Mouse (Mus musculus): ENCODE results near the gene Nucks1.
A peak's percentile ranks its signal among the peaks of the same experiment; 100 is the strongest.
"Not testable (repeated sequence)": the region's sequence is repeated elsewhere in the genome, so short reads cannot be mapped to it uniquely, and the experiment has no call there.

Gene Nucks1

GRCm38 (mm10) chr1:131910001-131910648, at the start of gene Nucks1:
TSS of gene Nucks1 (plus strand) at chr1:131910534.
- peak; percentile 99 for DNase-seq (ENCODE audit: low read depth)

- DNase-seq (ENCODE audit: low read depth), result no peak
Measured at GRCm38 (mm10) chr1:131861811-131862210, 48.5 kb upstream of the Nucks1 start.

GRCm38 (mm10) chr1:131865596-131865995, 44.7 kb upstream of the Nucks1 start:
- DNase-seq (ENCODE audit: low read depth), result no peak

- DNase-seq (ENCODE audit: low read depth), result no peak
Measured at GRCm38 (mm10) chr1:131866304-131866999, 43.9 kb upstream of the Nucks1 start.

- DNase-seq (ENCODE audit: low read depth), result peak; percentile 96
Measured at GRCm38 (mm10) chr1:131867093-131867945, 43.0 kb upstream of the Nucks1 start, which contains the start of gene Rab29. TSS of gene Rab29 (plus strand) at chr1:131867224.

GRCm38 (mm10) chr1:131867946-131868290, 42.4 kb upstream of the Nucks1 start:
- DNase-seq (ENCODE audit: low read depth), result peak; percentile 21

- DNase-seq (ENCODE audit: low read depth), result no peak
Measured at GRCm38 (mm10) chr1:131869561-131869960, 40.8 kb upstream of the Nucks1 start.

GRCm38 (mm10) chr1:131872856-131873255, 37.5 kb upstream of the Nucks1 start:
- no peak for DNase-seq (ENCODE audit: low read depth)

GRCm38 (mm10) chr1:131879816-131880215, 30.5 kb upstream of the Nucks1 start:
- DNase-seq (ENCODE audit: low read depth), result peak; percentile 31

- peak; percentile 65 for DNase-seq (ENCODE audit: low read depth)
Measured at GRCm38 (mm10) chr1:131882787-131883186, 27.5 kb upstream of the Nucks1 start.

- no peak for DNase-seq (ENCODE audit: low read depth)
Measured at GRCm38 (mm10) chr1:131886173-131886572, 24.2 kb upstream of the Nucks1 start.

GRCm38 (mm10) chr1:131886641-131887040, 23.7 kb upstream of the Nucks1 start:
- DNase-seq (ENCODE audit: low read depth), result no peak

GRCm38 (mm10) chr1:131890043-131890658, 20.2 kb upstream of the Nucks1 start:
- DNase-seq (ENCODE audit: low read depth), result no peak

GRCm38 (mm10) chr1:131891436-131891835, 18.9 kb upstream of the Nucks1 start:
- DNase-seq (ENCODE audit: low read depth), result no peak

GRCm38 (mm10) chr1:131902679-131903078, 7.7 kb upstream of the Nucks1 start:
- no peak for DNase-seq (ENCODE audit: low read depth)

GRCm38 (mm10) chr1:131903251-131903650, 7.1 kb upstream of the Nucks1 start:
- no peak for DNase-seq (ENCODE audit: low read depth)

- DNase-seq (ENCODE audit: low read depth), result peak; percentile 76
Measured at GRCm38 (mm10) chr1:131905497-131905896, 4.8 kb upstream of the Nucks1 start.

- peak; percentile 85 for DNase-seq (ENCODE audit: low read depth)
Measured at GRCm38 (mm10) chr1:131908456-131908855, 1.9 kb upstream of the Nucks1 start.

- DNase-seq (ENCODE audit: low read depth), result not testable (repeated sequence)
Measured at GRCm38 (mm10) chr1:131909236-131909635, 1.1 kb upstream of the Nucks1 start.

- peak; percentile 81 for DNase-seq (ENCODE audit: low read depth)
Measured at GRCm38 (mm10) chr1:131910674-131911558, 582 bp downstream of the Nucks1 start.

GRCm38 (mm10) chr1:131917634-131918033, 7.3 kb downstream of the Nucks1 start:
- DNase-seq (ENCODE audit: low read depth), result no peak
